Mouse (Mus musculus) midbrain, embryonic 13.5 days (tissue): ENCODE results near the gene Frat2. TPM values are rescaled to one million over a fixed set of nuclear protein-coding genes. Genes with fewer than 3 reads are reported as not detected.
A peak's percentile ranks its signal among the peaks of the same experiment; 100 is the strongest.
"Not testable (repeated sequence)": the region's sequence is repeated elsewhere in the genome, so short reads cannot be mapped to it uniquely, and the experiment has no call there.

Source experiments
- ATAC-seq: fragments of 200-750 bp; cut with Nextera tagmentation; 2 replicates; pipeline ENCODE4 v1.8.0; 2017; ENCODE audit warnings: mild to moderate bottlenecking, moderate TSS enrichment, moderate library complexity
- H3K27ac ChIP-seq: fragments of 300-500 bp; sonication (generic); 2 replicates; pipeline ENCODE4 v1.5.1; 2015; ENCODE audit warnings: inconsistent platforms, mild to moderate bottlenecking, moderate library complexity
- H3K27me3 ChIP-seq: fragments of 300-500 bp; sonication (generic); 2 replicates; pipeline ENCODE4 v1.6.1; 2015; ENCODE audit warnings: mild to moderate bottlenecking, inconsistent platforms
- H3K36me3 ChIP-seq: fragments of 300-500 bp; sonication (generic); 2 replicates; pipeline ENCODE4 v1.6.1; 2015; ENCODE audit warnings: mild to moderate bottlenecking, inconsistent platforms
- H3K4me1 ChIP-seq: fragments of 300-500 bp; sonication (generic); replicated peaks from 2 replicates; pipeline ENCODE4 v1.6.1; 2015; ENCODE audit warnings: inconsistent platforms
- H3K4me2 ChIP-seq: fragments of 300-500 bp; sonication (generic); replicated peaks from 2 replicates; pipeline ENCODE4 v1.6.1; 2015; ENCODE audit warnings: moderate library complexity, mild to moderate bottlenecking, inconsistent platforms
- H3K4me3 ChIP-seq: fragments of 300-500 bp; sonication (generic); replicated peaks from 2 replicates; pipeline ENCODE4 v1.5.1; 2015; ENCODE audit warnings: mild to moderate bottlenecking, inconsistent platforms
- H3K9ac ChIP-seq: fragments of 300-500 bp; sonication (generic); replicated peaks from 2 replicates; pipeline ENCODE4 v1.6.1; 2015; ENCODE audit warnings: mild to moderate bottlenecking, inconsistent platforms
- H3K9me3 ChIP-seq: fragments of 300-500 bp; sonication (generic); 2 replicates; pipeline ENCODE4 v1.6.1; 2016; ENCODE audit warnings: mild to moderate bottlenecking, inconsistent platforms
- WGBS: fragments of 180-500 bp; shearing (Covaris S2); methylation state at CpG from one replicate; pipeline ENCODE4 v1.1.7; 2015; 5-methylcytosine and 5-hydroxymethylcytosine counted together
- polyA plus RNA-seq: library from polyadenylated mRNA; unstranded; fragments of >200 nt; fragmentation: Nextera tagmentation; extraction: Ambion mirVana; gene quantifications from 2 replicates; pipeline ENCODE4 v1.2.1, GENCODE M21; 2015

Frat2 gene
- polyA plus RNA-seq, 1 experiment from 2014 or later = 10.4 TPM

- no peak overlapping the region for H3K9ac ChIP-seq
- no peak overlapping the region for H3K4me3 ChIP-seq
- H3K27ac ChIP-seq = no peak overlapping the region
- no peak for ATAC-seq
- no peaks in the 10 kb centered on the region for H3K4me1 ChIP-seq
- H3K9me3 ChIP-seq = no peaks in the 10 kb centered on the region
- peaks cover 12% of the 10 kb centered on the region for H3K36me3 ChIP-seq
- H3K4me2 ChIP-seq = no peak overlapping the region
- 94% methylated on average over 3 of the region's 3 CpGs for WGBS
- H3K27me3 ChIP-seq = no peaks in the 10 kb centered on the region
Measured at GRCm38 (mm10) chr19:41857816-41858310, 9.9 kb upstream of the Frat2 start.

DNA sequence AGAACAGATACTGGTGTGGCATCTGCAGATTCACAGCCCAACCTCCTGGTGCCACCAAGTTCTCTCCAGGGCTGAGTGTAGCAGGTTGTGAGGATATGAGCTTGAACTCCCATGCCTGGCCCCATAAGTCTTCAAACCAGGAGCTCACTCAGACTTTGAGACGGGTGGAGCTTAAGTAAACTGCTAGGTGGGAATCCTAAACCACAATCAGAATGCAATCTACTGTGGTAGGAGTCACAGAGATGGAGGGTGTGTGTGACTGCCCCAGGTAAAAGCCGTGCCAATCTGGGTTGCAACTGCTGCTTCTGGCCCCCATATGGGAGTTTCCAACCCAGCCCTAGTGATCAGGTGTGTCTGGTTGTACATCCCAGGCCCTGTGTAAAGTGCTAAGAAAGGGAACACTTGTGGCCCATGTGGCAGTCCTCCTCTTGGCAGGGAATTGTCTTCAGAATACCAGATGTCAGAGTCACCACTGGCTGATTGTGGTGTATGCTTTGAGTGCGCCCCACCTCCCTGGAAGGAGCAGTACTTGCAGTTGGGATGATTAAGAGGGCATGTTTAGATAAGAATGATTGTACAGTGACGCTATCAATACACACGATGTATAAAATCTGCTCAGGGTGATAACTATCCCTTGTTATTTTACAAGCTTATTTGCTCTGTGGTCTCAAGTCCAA lies 9.3 kb upstream of the Frat2 start:
- H3K27ac ChIP-seq = no peak overlapping the region
- no peaks in the 10 kb centered on the region for H3K27me3 ChIP-seq
- no peak overlapping the region for H3K9ac ChIP-seq
- ATAC-seq = no peak
- 93% methylated on average over 5 of the region's 5 CpGs for WGBS
- no peak overlapping the region for H3K4me3 ChIP-seq
- H3K9me3 ChIP-seq = no peaks in the 10 kb centered on the region
- H3K36me3 ChIP-seq = peaks cover 5% of the 10 kb centered on the region
- no peaks in the 10 kb centered on the region for H3K4me1 ChIP-seq
- no peak overlapping the region for H3K4me2 ChIP-seq

DNA sequence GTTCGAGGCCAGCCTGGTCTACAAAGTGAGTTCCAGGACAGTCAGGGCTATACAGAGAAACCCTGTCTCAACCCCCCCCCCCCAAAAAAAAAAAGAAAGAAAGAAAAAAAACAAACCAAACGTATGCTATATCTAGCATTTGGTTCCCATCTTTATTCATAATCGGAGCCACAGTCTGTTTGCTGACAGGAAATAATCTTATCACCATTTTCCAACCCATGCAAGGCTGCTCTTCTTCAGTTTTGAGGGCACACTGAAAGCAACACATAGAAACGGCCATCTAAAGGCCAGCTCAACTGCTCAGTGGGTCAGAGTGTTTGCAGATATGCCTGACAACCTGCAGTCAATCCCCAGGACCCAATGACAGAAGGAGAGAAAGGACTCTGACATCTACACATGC lies 4.5 kb upstream of the Frat2 start:
- ATAC-seq = no peak
- H3K27ac ChIP-seq = no peak overlapping the region
- no peaks in the 10 kb centered on the region for H3K9me3 ChIP-seq
- H3K9ac ChIP-seq = no peak overlapping the region
- no peaks in the 10 kb centered on the region for H3K27me3 ChIP-seq
- no peak overlapping the region for H3K4me2 ChIP-seq
- peaks cover 24% of the 10 kb centered on the region for H3K4me1 ChIP-seq
- 89% methylated on average over 4 of the region's 4 CpGs for WGBS
- no peak overlapping the region for H3K4me3 ChIP-seq
- H3K36me3 ChIP-seq = no peaks in the 10 kb centered on the region

- H3K4me1 ChIP-seq = peaks cover 35% of the 10 kb centered on the region
- 17% methylated on average over 14 of the region's 14 CpGs for WGBS
- peak overlapping the region; percentile 2; the same call in 1 of the 2 replicates for H3K4me3 ChIP-seq
- peak overlapping the region; percentile 85 for H3K27ac ChIP-seq
- peak overlapping the region; percentile 33 for H3K4me2 ChIP-seq
- no peak for ATAC-seq
- no peaks in the 10 kb centered on the region for H3K27me3 ChIP-seq
- no peaks in the 10 kb centered on the region for H3K36me3 ChIP-seq
- H3K9me3 ChIP-seq = no peaks in the 10 kb centered on the region
- H3K9ac ChIP-seq = no peak overlapping the region; the same call in 1 of the 2 replicates
Measured at GRCm38 (mm10) chr19:41850719-41851543, 3.0 kb upstream of the Frat2 start.

DNA sequence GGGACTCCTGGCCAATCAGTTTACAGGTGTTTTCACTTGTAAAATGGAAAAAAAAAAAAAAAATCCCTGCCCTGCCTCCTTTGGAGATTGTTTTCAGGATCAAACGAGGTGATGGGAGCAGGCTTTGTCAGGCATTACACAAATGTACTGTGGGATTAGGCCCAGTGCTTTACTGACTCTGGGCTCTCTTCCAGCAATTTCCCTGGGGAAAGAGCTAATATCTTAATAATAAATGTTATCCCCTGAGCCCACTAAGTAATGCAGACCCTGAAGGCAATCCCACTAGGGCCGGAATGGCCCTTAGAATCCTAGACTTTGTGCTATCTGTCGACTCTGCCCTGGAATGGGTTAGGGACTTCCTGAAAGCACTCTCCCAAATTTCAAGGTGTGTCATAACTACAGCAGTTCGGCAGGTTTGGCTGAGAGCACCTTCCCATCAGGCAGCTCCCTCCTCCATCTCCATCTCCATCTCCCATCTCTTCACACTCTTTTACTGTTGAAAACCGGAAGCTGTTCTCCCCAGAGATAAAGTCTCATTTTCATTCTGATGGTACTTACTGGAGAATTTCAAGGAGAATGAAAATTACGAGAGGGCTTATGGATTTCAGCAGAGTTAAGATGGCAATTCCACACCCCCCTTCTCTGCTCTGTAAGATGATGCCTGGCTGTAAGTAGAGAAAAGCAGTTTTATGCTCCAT lies 2.2 kb upstream of the Frat2 start:
- 6% methylated on average over 6 of the region's 6 CpGs for whole genome bisulfite sequencing
- Histone ChIP-seq H3K4me1 (peaks cover 38% of the 10 kb centered on the region), H3K27ac (peak overlapping the region; percentile 85), H3K9me3 (no peaks in the 10 kb centered on the region), H3K9ac (no peak overlapping the region), H3K4me3 (0 out of 2 replicates have a peak overlapping the region, but pooled peaks have one; percentile 2), H3K36me3 (no peaks in the 10 kb centered on the region), H3K4me2 (peak overlapping the region; percentile 33), H3K27me3 (no peaks in the 10 kb centered on the region)
- ATAC-seq = no peak

GRCm38 (mm10) chr19:41847614-41847991 lies 329 bp downstream of the Frat2 start:
- under 1% methylated on average over 46 of the region's 53 CpGs for WGBS
- peak overlapping the region; percentile 91 for H3K9ac ChIP-seq
- H3K27me3 ChIP-seq, H3K36me3 ChIP-seq, H3K9me3 ChIP-seq: not testable (repeated sequence)
- peak overlapping the region; percentile 94 for H3K27ac ChIP-seq
- peak overlapping the region; percentile 78 for H3K4me3 ChIP-seq
- H3K4me1 ChIP-seq = peaks cover 38% of the 10 kb centered on the region
- peak; percentile 65 for ATAC-seq
- peak overlapping the region; percentile 88 for H3K4me2 ChIP-seq

DNA sequence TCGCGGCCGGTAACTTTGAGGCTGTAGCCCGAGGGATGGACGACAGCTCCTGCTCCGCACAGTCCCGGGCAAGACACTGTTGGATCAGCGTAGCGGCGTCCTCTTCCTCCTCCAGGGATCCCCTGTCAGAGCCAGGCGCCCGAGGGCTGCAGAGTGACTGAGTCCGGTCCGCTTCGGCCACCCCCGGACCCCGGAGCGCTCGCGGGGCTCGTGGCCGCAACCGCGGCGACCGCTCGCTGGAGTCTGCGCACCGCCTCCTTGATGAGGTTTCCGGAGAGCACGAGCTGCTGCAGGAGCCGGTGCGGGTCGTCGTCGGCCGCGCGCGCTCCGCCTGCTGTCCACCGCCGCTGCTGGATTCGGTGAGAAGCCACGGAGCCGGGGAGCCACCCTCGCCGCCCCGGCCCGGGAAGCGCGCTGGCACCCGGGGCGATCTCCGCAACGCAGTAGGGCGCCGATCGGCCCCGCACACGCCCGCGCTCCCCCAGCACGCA lies 796 bp downstream of the Frat2 start:
- under 1% methylated on average over 54 of the region's 64 CpGs for WGBS
- peaks cover 38% of the 10 kb centered on the region for H3K4me1 ChIP-seq
- H3K9me3 ChIP-seq = no peaks in the 10 kb centered on the region
- peak overlapping the region; percentile 78 for H3K4me3 ChIP-seq
- H3K9ac ChIP-seq = peak overlapping the region; percentile 91
- peak overlapping the region; percentile 88 for H3K4me2 ChIP-seq
- peak; percentile 7; the same call in 1 of the 2 replicates for ATAC-seq
- H3K27me3 ChIP-seq = no peaks in the 10 kb centered on the region
- H3K36me3 ChIP-seq = no peaks in the 10 kb centered on the region
- H3K27ac ChIP-seq = peak overlapping the region; percentile 94

DNA sequence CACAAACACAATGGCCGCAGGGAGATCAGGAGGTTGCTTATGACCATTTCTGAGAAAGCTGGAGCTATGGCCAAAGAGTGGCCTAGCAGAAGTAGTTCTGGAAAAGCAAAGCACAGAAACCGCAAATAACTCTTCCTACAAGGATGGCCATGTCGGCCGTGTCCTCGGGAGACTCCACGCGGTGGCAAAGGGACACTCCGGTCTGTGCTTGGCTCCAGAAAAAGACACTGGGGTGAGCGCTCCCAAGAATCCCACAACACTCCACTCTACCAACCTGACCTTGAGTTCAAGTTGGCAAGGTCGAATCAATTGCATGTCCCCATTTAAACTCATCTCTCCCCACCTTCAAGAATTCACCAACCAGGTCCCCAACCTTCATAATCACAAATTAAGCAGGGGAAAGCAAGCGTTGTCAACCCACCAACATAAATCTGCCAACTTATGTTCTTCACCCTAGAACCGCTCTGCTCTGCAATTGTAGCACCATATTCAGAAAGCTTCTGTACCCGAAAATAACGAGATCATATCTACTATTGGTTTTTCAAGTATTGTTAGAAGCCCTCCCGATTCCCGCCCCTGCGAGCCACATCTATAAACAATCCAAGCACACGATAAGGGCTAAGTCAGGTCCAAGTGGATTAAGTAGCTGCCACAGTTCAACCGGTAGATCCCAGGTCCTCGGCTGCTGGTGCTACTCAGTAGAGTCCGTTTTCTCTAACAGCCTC lies 1.4 kb downstream of the Frat2 start:
- no peaks in the 10 kb centered on the region for H3K36me3 ChIP-seq
- H3K27ac ChIP-seq = peak overlapping the region; percentile 94
- H3K4me1 ChIP-seq = peaks cover 34% of the 10 kb centered on the region
- H3K9ac ChIP-seq = peak overlapping the region; percentile 91
- no peak for ATAC-seq
- 11% methylated on average over 21 of the region's 21 CpGs for whole genome bisulfite sequencing
- no peaks in the 10 kb centered on the region for H3K9me3 ChIP-seq
- H3K4me2 ChIP-seq = peak overlapping the region; percentile 88
- H3K4me3 ChIP-seq = peak overlapping the region; percentile 78
- no peaks in the 10 kb centered on the region for H3K27me3 ChIP-seq

GRCm38 (mm10) chr19:41844345-41844744 lies 3.6 kb downstream of the Frat2 start:
- no peaks in the 10 kb centered on the region for H3K9me3 ChIP-seq
- 85% methylated on average over 6 of the region's 6 CpGs for WGBS
- no peak overlapping the region for H3K4me2 ChIP-seq
- no peak for ATAC-seq
- no peaks in the 10 kb centered on the region for H3K36me3 ChIP-seq
- H3K27ac ChIP-seq = no peak overlapping the region
- H3K4me1 ChIP-seq = peaks cover 14% of the 10 kb centered on the region
- H3K27me3 ChIP-seq = no peaks in the 10 kb centered on the region
- H3K4me3 ChIP-seq = no peak overlapping the region
- H3K9ac ChIP-seq = no peak overlapping the region

DNA sequence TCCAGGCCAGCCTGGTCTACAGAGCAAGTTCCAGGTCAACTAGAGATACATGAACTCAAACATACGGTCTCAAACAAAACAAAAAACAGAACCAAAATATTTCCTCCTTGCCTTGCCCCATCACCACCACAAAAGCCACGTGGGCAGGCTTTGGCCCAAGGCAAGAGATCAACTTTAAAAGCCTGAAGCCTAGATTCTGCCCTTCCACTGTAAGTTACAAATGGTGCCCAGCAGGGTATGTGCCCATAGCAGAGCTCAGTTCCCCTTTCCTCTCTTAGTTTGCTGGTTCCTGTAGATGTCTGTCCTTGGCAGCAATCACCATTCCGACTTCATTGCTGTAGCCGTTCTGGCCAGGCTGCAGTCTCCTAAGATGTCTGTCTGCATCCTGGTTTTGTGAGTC lies 5.2 kb downstream of the Frat2 start:
- H3K36me3 ChIP-seq = no peaks in the 10 kb centered on the region
- H3K9me3 ChIP-seq = no peaks in the 10 kb centered on the region
- no peaks in the 10 kb centered on the region for H3K27me3 ChIP-seq
- H3K27ac ChIP-seq = no peak overlapping the region
- no peak overlapping the region for H3K4me2 ChIP-seq
- H3K4me1 ChIP-seq = peaks cover 14% of the 10 kb centered on the region
- 82% methylated on average over 4 of the region's 4 CpGs for WGBS
- no peak overlapping the region for H3K9ac ChIP-seq
- no peak for ATAC-seq
- no peak overlapping the region for H3K4me3 ChIP-seq

GRCm38 (mm10) chr19:41842196-41842595 lies 5.7 kb downstream of the Frat2 start:
- peaks cover 14% of the 10 kb centered on the region for H3K4me1 ChIP-seq
- H3K9me3 ChIP-seq = no peaks in the 10 kb centered on the region
- H3K27me3 ChIP-seq = no peaks in the 10 kb centered on the region
- no peak overlapping the region for H3K27ac ChIP-seq
- 81% methylated on average over 4 of the region's 4 CpGs for WGBS
- no peak overlapping the region for H3K4me3 ChIP-seq
- no peak overlapping the region for H3K9ac ChIP-seq
- no peaks in the 10 kb centered on the region for H3K36me3 ChIP-seq
- ATAC-seq = no peak
- no peak overlapping the region for H3K4me2 ChIP-seq
